Mouse (Mus musculus) MEL (cell line): ENCODE measurements at regions not wholly inside any gene's neighbourhood (a gene's known extent, or its start where the extent isn't known, plus 50 kb on each side); places are given as distances from the start of the nearest gene placed in this dataset.

ENCODE experiments used
- CHD1 ChIP-seq: IDR thresholded peaks from 2 replicates; pipeline ENCODE4 v1.6.1; 2012; ENCODE audit warnings: low read depth, mild to moderate bottlenecking, inconsistent platforms, low read length, improper control_type of control experiment
- CHD2 ChIP-seq: IDR thresholded peaks from 2 replicates; pipeline ENCODE4 v1.6.1; 2011; ENCODE audit warnings: low read length, improper control_type of control experiment
- CTCF ChIP-seq, 3 experiments: IDR thresholded peaks in 2 of 3; conservative IDR thresholded peaks in 1 of 3; 2 replicates each; pipeline ENCODE4 v1.5.1; 2011 to 2012; ENCODE audit warnings: low read length in 3 of 3, low read depth in 2 of 3, mild to moderate bottlenecking in 2 of 3, improper control_type of control experiment in 1 of 3, inconsistent platforms in 1 of 3, mixed read lengths in 1 of 3, moderate library complexity in 1 of 3; ENCODE audit not compliant: control insufficient read depth in 1 of 3, insufficient read depth in 1 of 3, poor library complexity in 1 of 3, severe bottlenecking in 1 of 3
- JUND ChIP-seq: IDR thresholded peaks from 2 replicates; pipeline ENCODE4 v1.6.1; 2011; ENCODE audit warnings: low read depth, mild to moderate bottlenecking, improper control_type of control experiment, low read length
- MEF2A ChIP-seq: IDR thresholded peaks from 2 replicates; pipeline ENCODE4 v1.6.1; 2014; ENCODE audit warnings: low read depth, mild to moderate bottlenecking, inconsistent platforms, low read length, improper control_type of control experiment; ENCODE audit not compliant: poor library complexity, insufficient replicate concordance, severe bottlenecking; ENCODE audit errors: extremely low read depth
- NELFE ChIP-seq: IDR thresholded peaks from 2 replicates; pipeline ENCODE4 v1.6.1; 2011; ENCODE audit warnings: low read depth, low read length, improper control_type of control experiment
- POLR2AphosphoS2 ChIP-seq: IDR thresholded peaks from 2 replicates; pipeline ENCODE4 v1.6.1; 2011; ENCODE audit warnings: low read length, improper control_type of control experiment
- SMC3 ChIP-seq: IDR thresholded peaks from 2 replicates; pipeline ENCODE4 v1.6.1; 2011; ENCODE audit warnings: low read depth, low read length, improper control_type of control experiment
- ZMIZ1 ChIP-seq: IDR thresholded peaks from 2 replicates; pipeline ENCODE4 v1.6.1; 2012; ENCODE audit warnings: low read depth, mild to moderate bottlenecking, inconsistent platforms, low read length, improper control_type of control experiment, moderate library complexity

DNA sequence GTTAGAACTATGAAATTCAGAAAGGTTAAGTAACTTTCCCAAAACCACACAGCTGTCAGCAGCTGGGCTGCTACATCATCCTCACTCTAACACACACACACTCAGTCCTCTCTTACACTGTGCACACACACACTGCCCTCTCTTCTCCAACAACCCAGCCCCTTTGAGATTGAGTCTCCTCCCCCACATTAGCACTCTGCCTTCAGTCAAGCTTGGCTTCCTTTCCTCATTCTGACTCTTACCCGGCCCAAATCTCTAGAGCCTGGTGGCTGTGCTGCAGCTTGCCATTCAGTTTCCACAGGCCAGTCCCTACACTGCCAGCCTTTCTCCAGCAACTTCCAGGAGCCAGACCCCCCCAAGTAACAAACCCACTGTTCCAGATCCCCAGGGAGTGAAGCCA, 602.0 kb upstream of the Adam5 start:
- no peak for TF ChIP-seq CHD1
- no peak for TF ChIP-seq ZMIZ1
- no peak for TF ChIP-seq NELFE
- TF ChIP-seq MEF2A = no peak
- TF ChIP-seq JUND = no peak
- no peak for TF ChIP-seq CTCF (IDR thresholded peaks at IDR 0.05 in 2 of 3, conservative IDR thresholded peaks at IDR 0.05 in 1 of 3; ENCODE audit: control insufficient read depth in 1 of 3, insufficient read depth in 1 of 3, low read depth in 2 of 3, low read length in 3 of 3, poor library complexity in 1 of 3, severe bottlenecking in 1 of 3)
- TF ChIP-seq CHD2 = no peak
- no peak for TF ChIP-seq SMC3
- no peak for TF ChIP-seq POLR2AphosphoS2
